Mouse (Mus musculus): ENCODE data around the gene Gdpd3.

DNA sequence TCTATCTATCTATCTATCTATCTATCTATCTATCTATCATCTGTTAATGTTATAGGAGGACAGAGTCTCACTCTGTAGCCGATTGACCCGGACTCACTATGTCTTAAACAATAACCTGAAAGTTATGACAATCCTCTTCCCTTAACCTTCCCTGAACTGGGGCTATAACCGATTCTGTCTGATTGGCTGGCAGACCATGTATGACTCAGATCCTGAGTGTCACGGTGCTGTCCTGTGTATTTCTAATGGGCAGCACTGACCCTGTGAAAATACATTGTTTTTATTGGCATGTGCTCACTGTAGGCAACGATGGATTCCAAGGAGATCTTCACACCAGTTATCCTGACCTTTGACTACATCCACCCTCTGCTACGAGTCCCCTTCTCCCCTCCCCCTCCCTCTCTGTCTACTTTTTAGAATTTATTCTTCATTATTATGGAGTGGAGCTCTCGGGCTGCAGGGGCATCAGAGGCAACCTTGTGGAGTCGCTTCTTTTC is 49.6 kb downstream of the Gdpd3 start:
- TF ChIP-seq CTCF (IDR thresholded peaks at IDR 0.05; ENCODE audit: extremely low read depth, insufficient read depth, low read length) = no peak
- no peak for TF ChIP-seq POLR2A (IDR thresholded peaks at IDR 0.05; ENCODE audit: extremely low read depth, insufficient read depth, low read length)
